Mouse (Mus musculus): ENCODE measurements around the gene Rev1.
"Not testable (repeated sequence)": the region's sequence is repeated elsewhere in the genome, so short reads cannot be mapped to it uniquely, and the experiment has no call there.

The Rev1 gene

DNA sequence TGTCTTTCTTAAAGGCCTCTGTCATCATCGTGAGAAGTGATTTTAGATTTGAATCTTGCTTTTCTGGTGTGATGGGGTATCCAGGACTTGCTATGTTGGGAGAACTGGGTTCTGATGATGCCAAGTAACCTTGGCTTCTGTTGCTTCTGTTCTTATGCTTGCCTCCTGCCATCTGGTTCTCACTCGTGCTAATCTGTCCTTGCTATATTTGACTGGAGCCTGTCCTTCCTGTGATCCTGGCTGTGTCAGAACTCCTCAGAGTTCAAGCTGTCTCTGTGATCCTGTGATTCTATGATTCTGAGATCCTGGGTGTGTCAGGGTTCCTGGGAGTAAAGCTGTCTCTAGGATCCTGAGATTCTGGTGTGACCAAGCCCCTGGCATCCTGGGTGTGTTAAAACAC is 67.4 kb downstream of the Rev1 start:
- DNase-seq: not testable (repeated sequence)

DNA sequence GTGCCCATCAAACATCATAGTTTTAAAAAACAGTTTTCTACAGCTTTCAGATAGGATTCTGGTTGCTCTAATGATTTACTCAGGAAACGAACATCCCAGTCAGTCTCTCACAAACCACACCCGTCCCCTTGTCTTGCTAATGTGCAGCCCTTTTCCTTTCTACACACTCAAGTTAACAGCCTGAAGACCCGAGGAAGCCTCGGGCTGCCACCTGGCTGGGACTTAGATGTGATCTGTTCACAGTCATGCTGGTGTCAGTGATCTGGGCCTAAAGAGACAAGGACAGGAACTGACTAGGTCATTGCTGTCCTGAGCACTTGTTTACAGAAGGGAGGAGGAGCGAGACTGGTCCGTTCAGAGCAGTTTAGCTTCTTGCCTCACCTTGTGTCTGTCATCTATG is 71.2 kb downstream of the Rev1 start:
- DNase-seq: no peak

DNA sequence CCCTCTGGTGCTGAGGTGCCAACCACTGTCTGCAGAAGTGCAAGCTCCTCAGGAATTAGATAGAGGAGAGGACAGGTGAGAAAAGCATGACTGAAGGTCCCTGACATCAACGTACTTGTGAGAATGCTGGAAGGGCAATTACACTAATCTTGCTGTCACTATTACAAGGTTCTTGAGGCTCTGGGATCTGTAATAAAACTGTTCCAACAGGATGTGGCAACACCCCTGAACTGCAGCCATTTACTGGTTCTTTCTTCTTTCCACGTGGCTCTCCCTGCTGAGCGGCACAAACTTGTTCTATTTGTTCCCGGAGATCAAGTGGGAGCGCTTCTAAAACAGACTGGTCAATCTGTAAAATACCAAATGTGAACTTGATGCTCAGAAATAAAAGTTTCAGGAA is 74.4 kb downstream of the Rev1 start:
- DNase-seq: no peak

DNA sequence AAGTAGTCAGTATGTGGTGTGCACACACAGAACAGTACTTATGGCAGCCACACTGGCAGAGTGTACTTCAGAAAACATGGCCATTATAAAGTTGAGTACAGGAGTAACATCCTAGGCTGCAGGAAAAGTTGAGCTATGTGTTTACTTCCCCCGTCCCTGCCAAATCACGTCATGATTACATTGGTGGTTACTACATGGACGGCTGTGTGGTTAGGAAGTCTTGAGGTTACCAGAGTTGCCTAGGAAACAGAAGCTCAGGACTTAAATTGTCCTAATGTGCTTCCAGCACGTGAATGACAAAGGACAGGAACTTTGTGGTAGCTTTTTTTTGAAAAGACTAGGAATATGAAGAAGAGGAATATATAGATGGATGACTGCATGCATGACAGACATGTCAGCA is 80.0 kb downstream of the Rev1 start:
- DNase-seq: no peak

DNA sequence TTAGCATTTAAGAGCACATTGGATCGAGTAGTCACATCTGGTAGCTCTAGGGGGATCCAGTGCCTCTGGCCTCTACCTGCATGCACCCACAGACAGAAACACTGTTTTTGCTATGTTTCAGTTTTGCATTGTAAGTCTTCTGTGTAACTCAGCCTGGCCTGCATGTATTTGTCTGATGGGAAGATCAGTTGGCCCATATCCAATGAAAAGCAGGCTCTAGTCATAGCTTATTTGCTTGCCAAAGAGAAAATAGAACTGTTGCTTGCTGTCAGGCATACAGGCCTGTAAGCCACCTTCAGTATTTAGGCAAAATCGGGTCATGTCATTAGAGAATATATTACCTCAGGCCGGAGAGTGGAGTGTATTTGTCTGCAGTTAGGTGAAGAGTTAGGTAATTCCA is 81.5 kb downstream of the Rev1 start:
- DNase-seq: no peak

DNA sequence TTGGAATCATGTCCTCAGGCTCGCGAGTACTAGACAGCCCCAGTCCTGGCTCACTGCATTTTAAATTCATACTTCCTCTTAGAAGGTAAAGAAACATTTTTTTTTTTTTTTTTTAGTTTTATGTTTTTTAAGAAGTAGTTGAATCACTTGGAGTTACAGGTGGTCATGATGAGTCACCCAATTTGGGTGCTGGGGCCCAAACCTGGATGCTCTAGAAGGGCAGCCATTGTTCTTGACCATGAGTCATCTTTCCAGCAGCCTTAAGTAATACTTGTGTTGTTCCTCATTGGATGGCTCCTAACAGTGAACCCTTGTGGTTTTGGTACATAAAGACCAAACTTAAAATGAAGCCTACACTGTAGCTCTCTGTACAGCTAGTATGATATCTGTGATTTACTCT is 90.7 kb downstream of the Rev1 start:
- no peak for DNase-seq

DNA sequence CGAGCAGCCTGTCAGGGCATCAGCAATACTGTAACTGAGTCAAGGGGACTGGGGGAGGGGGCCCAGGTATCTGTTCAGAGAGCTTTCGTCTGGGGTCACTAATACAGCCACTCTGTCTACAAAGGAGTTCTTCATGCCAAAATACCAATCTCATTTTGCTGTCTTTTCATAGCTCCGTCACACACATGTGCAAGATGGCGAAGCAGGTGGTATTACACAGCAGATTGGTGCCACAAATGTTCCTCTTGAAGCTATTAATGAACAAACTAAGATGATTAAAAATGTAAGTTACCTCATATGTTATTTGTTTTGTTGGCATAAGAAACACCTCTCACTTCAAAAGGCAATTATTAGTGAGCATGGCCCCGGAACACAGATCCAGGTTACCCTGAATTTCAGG is 92.2 kb downstream of the Rev1 start:
- DNase-seq: no peak

DNA sequence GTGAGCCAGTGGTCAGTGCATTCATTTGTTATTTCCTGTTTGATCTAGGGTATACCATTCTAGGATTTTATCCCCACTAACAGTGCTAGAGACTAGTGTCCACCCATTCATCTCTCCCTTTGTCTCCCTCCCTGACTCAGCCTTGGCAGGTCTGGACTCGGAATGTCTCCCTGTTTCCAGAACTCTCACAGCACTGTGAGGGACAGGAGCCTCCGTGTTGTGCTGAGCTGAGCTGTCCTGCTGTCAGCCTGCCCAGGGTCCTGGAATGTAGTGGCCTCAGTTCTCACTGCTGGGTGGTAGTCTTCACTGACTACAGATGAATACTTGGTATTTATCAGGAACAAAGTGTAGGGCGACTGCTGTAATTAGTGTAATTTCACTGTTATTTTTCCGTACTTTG is 94.1 kb downstream of the Rev1 start:
- no peak for DNase-seq

DNA sequence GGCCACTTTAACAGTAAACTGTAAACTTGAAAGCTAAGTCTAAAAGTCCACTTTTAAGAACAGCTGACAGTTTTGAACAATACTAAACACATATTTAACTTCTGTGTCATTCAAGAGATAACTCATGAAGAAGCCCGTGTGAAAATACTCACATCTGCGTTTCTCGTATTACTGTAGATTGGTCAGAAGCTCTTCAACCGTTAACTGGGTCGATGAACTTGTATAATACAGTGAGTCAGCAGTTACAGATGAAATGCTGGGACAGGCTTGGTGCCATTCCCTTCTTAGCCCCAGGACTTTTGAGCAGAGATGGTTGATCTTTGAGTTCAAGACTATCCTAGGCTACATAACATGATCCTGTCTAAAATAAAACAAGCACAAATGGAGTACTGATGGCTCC is 98.2 kb downstream of the Rev1 start:
- DNase-seq: no peak

DNA sequence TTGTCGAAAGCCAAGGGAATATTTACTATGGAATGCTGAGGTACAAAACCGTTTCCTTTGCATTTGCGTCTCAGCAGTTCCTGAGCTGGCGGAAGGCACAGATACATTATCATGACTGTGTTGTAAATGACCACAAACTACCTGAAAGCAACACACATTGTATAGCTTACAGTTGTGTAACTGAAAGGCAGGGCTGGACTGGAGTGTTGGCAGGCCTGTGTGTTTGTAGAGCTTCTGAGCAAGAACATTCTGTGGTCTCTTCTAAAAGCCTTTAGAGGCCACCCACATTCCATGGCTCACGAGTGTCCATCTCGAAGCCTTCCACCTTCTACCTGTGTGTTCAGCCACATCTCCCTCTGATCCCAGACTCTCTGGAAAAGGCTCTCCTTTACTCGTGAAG is 102.3 kb downstream of the Rev1 start:
- DNase-seq: no peak

DNA sequence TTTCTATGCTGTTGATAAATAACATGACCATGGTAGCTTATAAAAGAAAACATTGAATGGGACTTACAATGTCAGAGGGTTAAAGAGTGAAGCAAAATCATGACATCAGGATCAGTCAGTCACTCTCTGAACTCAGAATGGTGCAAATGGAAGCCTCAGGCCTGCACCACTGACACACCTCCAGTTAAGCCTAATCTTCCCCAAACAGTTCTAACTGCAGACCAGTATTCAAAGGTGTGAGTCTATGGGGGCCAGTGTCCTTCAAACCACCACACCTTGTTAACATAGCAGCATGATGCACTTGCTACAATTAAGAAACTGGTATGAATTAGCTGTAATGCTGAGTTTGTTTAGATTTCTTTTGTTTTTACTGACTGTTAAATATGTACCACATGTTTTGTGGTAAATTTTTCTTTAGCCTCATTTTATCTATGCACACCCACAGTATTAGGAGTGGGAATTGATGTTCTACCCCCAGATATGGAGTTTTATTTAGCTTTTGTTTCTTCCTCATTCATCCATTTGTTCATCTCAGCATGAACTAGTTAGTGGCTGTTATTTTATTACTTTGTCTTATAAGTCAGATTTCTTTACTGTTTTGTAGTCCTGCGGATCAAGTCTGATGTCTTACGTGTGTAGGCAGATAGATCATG is 114.9 kb downstream of the Rev1 start:
- no peak for DNase-seq

DNA sequence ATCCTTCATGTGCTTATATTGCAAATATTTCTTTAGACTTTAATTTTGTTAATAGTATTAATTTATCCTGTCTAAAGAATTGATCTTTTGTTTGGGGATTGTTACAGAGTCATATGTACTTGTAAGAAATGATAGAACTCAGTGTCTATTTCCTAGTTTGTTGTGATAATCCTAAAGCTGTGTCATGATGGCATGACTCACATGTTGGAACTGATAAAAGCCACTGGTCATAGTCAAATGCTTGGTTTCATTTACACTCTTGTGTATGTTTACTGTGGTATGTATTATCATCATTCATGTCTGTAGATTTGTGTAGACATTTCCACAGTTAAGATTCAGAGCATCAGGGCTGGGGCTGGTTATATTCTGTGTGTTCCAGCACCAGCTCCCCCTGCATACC is 117.1 kb downstream of the Rev1 start:
- DNase-seq: no peak

DNA sequence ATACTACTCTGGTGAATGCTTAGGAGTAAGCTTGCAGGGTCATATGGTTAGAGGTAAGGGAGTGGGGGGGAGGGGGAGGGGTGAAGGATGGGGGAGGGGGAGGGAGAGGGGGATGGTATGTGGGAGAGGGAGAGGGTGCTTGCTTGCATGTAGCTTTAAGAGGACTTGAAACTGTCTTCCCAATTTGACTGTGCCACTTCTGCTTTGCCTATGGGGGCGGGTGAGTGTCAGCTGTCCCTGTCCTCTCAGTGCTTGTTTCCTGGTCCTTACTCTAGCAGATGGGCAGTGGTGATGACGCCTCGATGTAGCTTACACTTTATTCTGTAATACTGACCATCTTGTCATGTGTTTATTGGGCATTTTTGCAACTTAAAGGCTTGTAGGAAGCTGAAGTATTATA is 117.5 kb downstream of the Rev1 start:
- DNase-seq: no peak

DNA sequence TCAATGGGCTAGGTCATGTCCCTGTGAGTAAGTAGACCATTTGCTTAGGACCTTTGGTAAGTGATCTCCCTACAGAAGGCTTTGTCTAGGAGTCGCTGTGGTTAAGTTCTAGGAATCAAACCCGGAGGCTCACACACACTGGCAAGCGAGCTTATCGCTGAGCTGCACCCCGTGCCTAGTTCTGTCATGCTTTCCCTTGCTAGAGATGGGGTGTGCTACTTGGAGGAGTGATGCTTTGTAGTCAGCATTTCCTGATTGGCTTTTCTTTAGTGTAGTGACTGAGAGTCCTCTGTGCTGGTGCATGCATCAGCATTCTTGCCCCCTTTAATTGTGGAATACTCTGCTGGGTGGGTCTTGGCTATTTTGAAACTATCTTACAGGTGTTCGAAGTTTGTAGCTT is 118.0 kb downstream of the Rev1 start:
- no peak for DNase-seq

DNA sequence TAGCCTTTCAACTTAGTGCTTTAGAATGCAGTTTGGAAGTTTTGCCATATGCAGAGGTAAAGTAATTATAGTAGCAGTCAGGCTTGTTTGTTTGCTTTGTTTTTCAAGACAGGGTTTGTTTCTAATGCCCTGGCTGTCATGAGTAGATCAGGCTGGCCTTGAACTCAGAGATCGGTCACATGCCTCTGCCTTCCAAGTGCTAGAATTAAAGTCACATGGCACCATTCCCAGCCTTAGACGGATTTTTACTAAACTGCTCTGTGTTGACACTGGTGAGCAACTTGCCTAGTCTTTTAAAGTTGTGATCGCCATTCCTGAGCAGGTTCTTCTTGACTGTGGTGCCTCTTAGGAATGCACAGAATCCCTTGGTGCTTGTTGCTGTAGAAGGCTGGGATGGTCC is 122.9 kb downstream of the Rev1 start:
- no peak for DNase-seq

DNA sequence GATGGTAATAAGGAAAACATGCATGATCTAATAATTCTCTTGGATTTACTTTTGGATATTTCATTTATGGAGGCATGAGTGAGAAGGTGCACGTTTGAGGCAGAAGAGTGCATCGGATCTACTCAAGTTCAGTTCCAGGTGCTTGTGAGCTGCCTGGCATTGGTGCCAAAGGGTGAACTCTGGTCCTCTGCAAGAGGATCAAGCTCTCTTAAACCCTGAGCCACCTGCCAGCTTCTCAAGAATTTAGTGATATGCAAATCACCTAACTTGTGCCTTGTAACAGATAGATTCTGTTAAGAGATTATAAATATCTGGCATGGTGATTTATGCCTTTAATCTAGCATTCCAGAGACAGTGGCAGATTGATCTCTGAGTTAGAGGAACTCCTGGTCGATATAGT is 126.6 kb downstream of the Rev1 start:
- DNase-seq: no peak

Measured in right cerebral cortex, postnatal 14 days (tissue).